Comparison of ENCODE assay signal across 8 mouse cellular contexts in the genomic region with DNA sequence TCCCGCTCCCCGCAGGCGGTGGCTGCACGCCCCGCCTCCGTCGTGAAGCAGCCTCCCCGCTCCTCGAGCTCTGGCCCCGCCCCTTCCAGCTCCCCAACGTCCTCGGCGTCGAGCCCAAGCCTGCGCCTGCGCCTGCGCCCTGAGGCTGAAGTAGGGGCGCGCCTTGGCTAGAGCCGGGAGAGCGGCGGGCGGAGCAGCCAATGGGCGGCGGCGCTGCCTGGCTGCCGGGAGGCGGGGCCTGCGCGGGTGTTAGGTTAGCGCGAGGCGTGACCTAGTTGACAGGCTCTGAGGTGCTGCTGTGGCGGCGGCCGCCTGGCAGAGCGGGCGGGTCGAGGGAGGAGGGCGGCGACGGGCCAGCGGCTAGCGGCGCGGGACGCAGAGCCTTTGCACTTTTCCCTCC. TPM values are rescaled to one million over a fixed set of nuclear protein-coding genes. Genes with fewer than 3 reads are reported as not detected.
DNase-seq lines count a peak whose midpoint lies in the region; ATAC-seq lines count a peak whose summit lies in the region.

A gene (plus strand): TSS at position 131 of the 400 bp plus-strand sequence.

- under 1% methylated on average over 34 of the region's 47 CpGs for WGBS in forebrain, embryonic 11.5 days
- under 1% methylated on average over 46 of the region's 47 CpGs for WGBS in heart, embryonic 15.5 days
- WGBS in liver, embryonic 12.5 days (ENCODE audit: insufficient replicate concordance) = under 1% methylated on average over 39 of the region's 47 CpGs
- WGBS in stomach, embryonic 14.5 days = under 1% methylated on average over 47 of the region's 47 CpGs

- no peaks in the 10 kb centered on the region for H3K9me3 ChIP-seq in forebrain, embryonic 11.5 days (ENCODE audit: control insufficient read depth, low read length)
- H3K9me3 ChIP-seq in heart, embryonic 15.5 days (replicated peaks) = no peaks in the 10 kb centered on the region
- no peaks in the 10 kb centered on the region for H3K9me3 ChIP-seq in liver, embryonic 12.5 days (replicated peaks)
- no peaks in the 10 kb centered on the region for H3K9me3 ChIP-seq in stomach, embryonic 14.5 days (ENCODE audit: control insufficient read depth, low read depth, low read length)

- DNase-seq in c-Kit-positive CD71-positive TER-119-positive erythroid progenitor cells, embryonic 14.5 days (ENCODE audit: low spot score) = peak; percentile 94
- peak; percentile 99 for DNase-seq in forebrain, embryonic 11.5 days (ENCODE audit: low spot score)
- peak; percentile 99 for DNase-seq in kidney, postnatal 14 days
- DNase-seq in natural killer cell, adult 2 months (ENCODE audit: low spot score in 2 of 2) = peak; percentile 91 to 94

- H3K9ac ChIP-seq in forebrain, embryonic 11.5 days (ENCODE audit: low read length) = peak within 1 kb of the TSS; percentile 72
- peak within 1 kb of the TSS; percentile 67 for H3K9ac ChIP-seq in heart, embryonic 15.5 days
- peak within 1 kb of the TSS; percentile 79 for H3K9ac ChIP-seq in liver, embryonic 12.5 days
- H3K9ac ChIP-seq in stomach, embryonic 14.5 days (replicated peaks; ENCODE audit: low read depth, low read length) = peak within 1 kb of the TSS; percentile 68

- peaks cover 2% of the 10 kb centered on the region; the same call in 1 of the 2 replicates for H3K4me1 ChIP-seq in forebrain, embryonic 11.5 days (replicated peaks; ENCODE audit: control insufficient read depth, insufficient read depth, low read length)
- peaks cover 6% of the 10 kb centered on the region; the same call in 1 of the 2 replicates for H3K4me1 ChIP-seq in heart, embryonic 15.5 days (replicated peaks)
- peaks cover 22% of the 10 kb centered on the region; the same call in 1 of the 2 replicates for H3K4me1 ChIP-seq in liver, embryonic 12.5 days
- peaks cover 7% of the 10 kb centered on the region; the same call in 1 of the 2 replicates for H3K4me1 ChIP-seq in stomach, embryonic 14.5 days (ENCODE audit: control insufficient read depth, insufficient read depth, low read length)

- peak within 1 kb of the TSS; percentile 78 for H3K4me2 ChIP-seq in forebrain, embryonic 11.5 days (ENCODE audit: low read depth, low read length, severe bottlenecking)
- peak within 1 kb of the TSS; percentile 97 for H3K4me2 ChIP-seq in heart, embryonic 15.5 days
- H3K4me2 ChIP-seq in liver, embryonic 12.5 days = peak within 1 kb of the TSS; percentile 96
- H3K4me2 ChIP-seq in stomach, embryonic 14.5 days (replicated peaks; ENCODE audit: low read depth, low read length) = peak within 1 kb of the TSS; percentile 95

- H3K4me3 ChIP-seq in forebrain, embryonic 11.5 days (ENCODE audit: low read depth, low read length) = peak within 1 kb of the TSS; percentile 68
- H3K4me3 ChIP-seq in heart, embryonic 15.5 days = peak within 1 kb of the TSS; percentile 88
- H3K4me3 ChIP-seq in liver, embryonic 12.5 days = peak within 1 kb of the TSS; percentile 70
- H3K4me3 ChIP-seq in stomach, embryonic 14.5 days (ENCODE audit: low read depth, low read length) = peak within 1 kb of the TSS; percentile 71

- H3K27me3 ChIP-seq in forebrain, embryonic 11.5 days (ENCODE audit: control insufficient read depth, insufficient read depth, low read length) = no peaks in the 10 kb centered on the region
- H3K27me3 ChIP-seq in heart, embryonic 15.5 days = no peaks in the 10 kb centered on the region
- H3K27me3 ChIP-seq in liver, embryonic 12.5 days (replicated peaks) = peaks cover 18% of the 10 kb centered on the region
- H3K27me3 ChIP-seq in stomach, embryonic 14.5 days (ENCODE audit: control insufficient read depth, insufficient read depth, low read length) = 0 out of 2 replicates have a peak, but pooled peaks cover 2% of the 10 kb centered on the region

- peak; percentile 91 for ATAC-seq in CD4-positive, CD25-positive, alpha-beta regulatory T cell, adult 4 months
- ATAC-seq in forebrain, embryonic 11.5 days (replicated peaks; ENCODE audit: low FRiP score) = peak; percentile 99
- ATAC-seq in heart, embryonic 15.5 days (replicated peaks; ENCODE audit: insufficient number of reproducible peaks, insufficient read depth, low FRiP score, low read depth) = peak; percentile 99
- peak; percentile 100 for ATAC-seq in liver, embryonic 12.5 days
- peak; percentile 99 for ATAC-seq in stomach, embryonic 14.5 days (ENCODE audit: insufficient number of reproducible peaks, insufficient read depth, low FRiP score, low read depth)

- H3K27ac ChIP-seq in forebrain, embryonic 11.5 days (ENCODE audit: low read depth, low read length) = no peak within 1 kb of the TSS
- peak within 1 kb of the TSS; percentile 70 for H3K27ac ChIP-seq in heart, embryonic 15.5 days
- H3K27ac ChIP-seq in liver, embryonic 12.5 days = 0 out of 2 replicates have a peak within 1 kb of the TSS, but pooled peaks have one; percentile 25
- no peak within 1 kb of the TSS for H3K27ac ChIP-seq in stomach, embryonic 14.5 days (ENCODE audit: low read length)

- no peaks in the 10 kb centered on the region for H3K36me3 ChIP-seq in forebrain, embryonic 11.5 days (ENCODE audit: control insufficient read depth, insufficient read depth, low read length)
- H3K36me3 ChIP-seq in heart, embryonic 15.5 days = no peaks in the 10 kb centered on the region
- H3K36me3 ChIP-seq in liver, embryonic 12.5 days = no peaks in the 10 kb centered on the region
- no peaks in the 10 kb centered on the region for H3K36me3 ChIP-seq in stomach, embryonic 14.5 days (ENCODE audit: control insufficient read depth, insufficient read depth, low read length)

RNA-seq across cellular contexts. Expression of the gene that starts here (rescaled TPM):
- polyA plus RNA-seq in CD4-positive, CD25-positive, alpha-beta regulatory T cell, adult 4 months (2017; shearing (Covaris generic)) = not detected
- polyA plus RNA-seq in forebrain, embryonic 11.5 days (2014; fragmentation: Nextera tagmentation; extraction: Ambion mirVana) = 45.9 and 47.6 TPM in 2 replicates
- polyA plus RNA-seq in heart, embryonic 15.5 days (2015; fragmentation: Nextera tagmentation; extraction: Ambion mirVana) = 23.3 and 25.3 TPM in 2 replicates
- 11.3 and 11.8 TPM in 2 replicates for polyA plus RNA-seq in liver, embryonic 12.5 days (2016; fragmentation: Nextera tagmentation; extraction: Ambion mirVana)
- polyA plus RNA-seq in stomach, embryonic 14.5 days (2014; fragmentation: Nextera tagmentation; extraction: Ambion mirVana) = 37.0 and 40.9 TPM in 2 replicates

Comparison
In these comparisons a context has a peak if more than half of its experiments do, and no peak if none do; other contexts are left out.
1. Peak in ATAC-seq in CD4-positive, CD25-positive, alpha-beta regulatory T cell, adult 4 months; RNA of the gene not detected or under 1 TPM.
2. H3K27ac ChIP-seq: peak in heart, embryonic 15.5 days (single experiment) and liver, embryonic 12.5 days (single experiment); none in forebrain, embryonic 11.5 days (single experiment) and stomach, embryonic 14.5 days (single experiment).
3. Peak in every context shown above with its lines, with median percentiles within 50 percentile points of each other: ATAC-seq, DNase-seq, H3K4me2 ChIP-seq, H3K4me3 ChIP-seq and H3K9ac ChIP-seq.